Mouse (Mus musculus): ENCODE measurements around the gene Gm21732.
"Not testable (repeated sequence)": the region's sequence is repeated elsewhere in the genome, so short reads cannot be mapped to it uniquely, and the experiment has no call there.

Gene Gm21732

GRCm38 (mm10) chrY:38575591-38575990, at the start of gene Gm21732:
TSS of gene Gm21732 (minus strand) at chrY:38575691.
- DNase-seq, result not testable (repeated sequence)

Measured in lung, postnatal 4 days (tissue).